Mouse (Mus musculus) MEL (cell line): ENCODE measurements around the gene Arhgap45. TPM values are rescaled to one million over a fixed set of nuclear protein-coding genes. Genes with fewer than 3 reads are reported as not detected.

Experiments
- polyA plus RNA-seq, 2 experiments: library from polyadenylated mRNA; stranded (reverse) in 1 of 2; unstranded in 1 of 2; fragments of >175 nt in 1 of 2; fragments of >200 nt in 1 of 2; gene quantifications; 2 replicates each; pipeline versions ENCODE4 v1.2.1 to v1.2.4; 2012; ENCODE audit warnings: low replicate concordance in 2 of 2, low read depth in 1 of 2; ENCODE audit not compliant: insufficient read length in 2 of 2, insufficient read depth in 1 of 2, missing spikeins in 1 of 2
- total RNA-seq: library from RNA; depleted of rRNA; stranded (reverse); fragments of 300-350 nt; gene quantifications from 2 replicates; pipeline ENCODE4 v1.2.3, GENCODE M21; 2012; rRNA removed

Arhgap45 gene
- total and polyA plus RNA-seq, 3 experiments, result 26.2 to 53.6 TPM; not detected in 1

Other genes starting within 250 kb of the Arhgap45 start
Only the 30 nearest of the 34 such genes appear.
- gene Prss57, start 225.7 kb upstream of the Arhgap45 start, total RNA-seq, result 0.39 and 0.50 TPM in 2 replicates
- under 1 TPM in 1 of 2 experiments, not detected in 1; 0.70 TPM for gene Prss57, start 225.7 kb upstream of the Arhgap45 start, polyA plus RNA-seq
- 4.8 TPM in 2 replicates for gene Palm, start 223.1 kb upstream of the Arhgap45 start, total RNA-seq
- 10 to 100 TPM in 1 of 2 experiments, not detected in 1; 15.5 TPM for gene Palm, start 223.1 kb upstream of the Arhgap45 start, polyA plus RNA-seq
- gene Misp, start 195.7 kb upstream of the Arhgap45 start, total RNA-seq, result not detected in 2 replicates
- gene Misp, start 195.7 kb upstream of the Arhgap45 start, polyA plus RNA-seq, result not detected
- 301 and 316 TPM in 2 replicates for gene Ptbp1, start 162.2 kb upstream of the Arhgap45 start, total RNA-seq
- 100 to 1,000 TPM; 329 to 837 TPM for gene Ptbp1, start 162.2 kb upstream of the Arhgap45 start, polyA plus RNA-seq
- 9.1 and 11.2 TPM in 2 replicates for gene Prtn3, start 142.2 kb upstream of the Arhgap45 start, total RNA-seq
- 10 to 100 TPM in 1 of 2 experiments, not detected in 1; 31.5 TPM for gene Prtn3, start 142.2 kb upstream of the Arhgap45 start, polyA plus RNA-seq
- 0.56 and 0.85 TPM in 2 replicates for gene Plppr3, start 142.0 kb upstream of the Arhgap45 start, total RNA-seq
- 1 to 10 TPM in 1 of 2 experiments, not detected in 1; 6.2 TPM for gene Plppr3, start 142.0 kb upstream of the Arhgap45 start, polyA plus RNA-seq
- not detected in 2 replicates for gene Elane, start 130.4 kb upstream of the Arhgap45 start, total RNA-seq
- under 1 TPM in 1 of 2 experiments, not detected in 1; 0.07 TPM for gene Elane, start 130.4 kb upstream of the Arhgap45 start, polyA plus RNA-seq
- gene Cfd, start 125.8 kb upstream of the Arhgap45 start, total RNA-seq, result not detected in 2 replicates
- under 1 TPM in 1 of 2 experiments, not detected in 1; 0.21 TPM for gene Cfd, start 125.8 kb upstream of the Arhgap45 start, polyA plus RNA-seq
- gene Med16, start 107.7 kb upstream of the Arhgap45 start, total RNA-seq, result 16.6 and 17.3 TPM in 2 replicates
- gene Med16, start 107.7 kb upstream of the Arhgap45 start, polyA plus RNA-seq, result 10 to 100 TPM in 1 of 2 experiments, not detected in 1; 41.2 TPM
- gene Gm26602, start 105.8 kb upstream of the Arhgap45 start, total RNA-seq, result 5.2 and 10.2 TPM in 2 replicates
- gene Gm26602, start 105.8 kb upstream of the Arhgap45 start, polyA plus RNA-seq, result 1 to 10 TPM in 1 of 2 experiments, not detected in 1; 4.5 TPM
- gene Kiss1r, start 99.7 kb upstream of the Arhgap45 start, total RNA-seq, result 9.1 and 10.8 TPM in 2 replicates
- gene Kiss1r, start 99.7 kb upstream of the Arhgap45 start, polyA plus RNA-seq, result 10 to 100 TPM in 1 of 2 experiments, not detected in 1; 23.5 TPM
- 22.7 and 29.1 TPM in 2 replicates for gene R3hdm4, start 95.4 kb upstream of the Arhgap45 start, total RNA-seq
- gene R3hdm4, start 95.4 kb upstream of the Arhgap45 start, polyA plus RNA-seq, result 100 to 1,000 TPM in 1 of 2 experiments, not detected in 1; 105 TPM
- 11.8 and 12.5 TPM in 2 replicates for gene Arid3a, start 89.6 kb upstream of the Arhgap45 start, total RNA-seq
- gene Arid3a, start 89.6 kb upstream of the Arhgap45 start, polyA plus RNA-seq, result 10 to 100 TPM in 1 of 2 experiments, not detected in 1; 17.2 TPM
- gene Wdr18, start 56.5 kb upstream of the Arhgap45 start, total RNA-seq, result 94.5 and 107 TPM in 2 replicates
- gene Wdr18, start 56.5 kb upstream of the Arhgap45 start, polyA plus RNA-seq, result 10 to 100 TPM in 1 of 2 experiments, not detected in 1; 89.5 TPM
- 0.16 and 0.42 TPM in 2 replicates for gene Grin3b, start 45.9 kb upstream of the Arhgap45 start, total RNA-seq
- 1 to 10 TPM in 1 of 2 experiments, not detected in 1; 1.1 TPM for gene Grin3b, start 45.9 kb upstream of the Arhgap45 start, polyA plus RNA-seq
- gene Tmem259, start 32.3 kb upstream of the Arhgap45 start, total RNA-seq, result 58.2 and 62.0 TPM in 2 replicates
- gene Tmem259, start 32.3 kb upstream of the Arhgap45 start, polyA plus RNA-seq, result 100 to 1,000 TPM in 1 of 2 experiments, not detected in 1; 150 TPM
- gene Cnn2, start 28.1 kb upstream of the Arhgap45 start, total RNA-seq, result 8.7 and 9.1 TPM in 2 replicates
- gene Cnn2, start 28.1 kb upstream of the Arhgap45 start, polyA plus RNA-seq, result 10 to 100 TPM in 1 of 2 experiments, not detected in 1; 25.3 TPM
- 7.4 and 7.7 TPM in 2 replicates for gene Abca7, start 20.2 kb upstream of the Arhgap45 start, total RNA-seq
- 10 to 100 TPM in 1 of 2 experiments, not detected in 1; 16.8 TPM for gene Abca7, start 20.2 kb upstream of the Arhgap45 start, polyA plus RNA-seq
- 156 and 169 TPM in 2 replicates for gene Polr2e, start 23.1 kb downstream of the Arhgap45 start, total RNA-seq
- 100 to 1,000 TPM; 258 to 279 TPM for gene Polr2e, start 23.1 kb downstream of the Arhgap45 start, polyA plus RNA-seq
- 422 and 508 TPM in 2 replicates for gene Gpx4, start 30.5 kb downstream of the Arhgap45 start, total RNA-seq
- gene Gpx4, start 30.5 kb downstream of the Arhgap45 start, polyA plus RNA-seq, result 100 to 1,000 TPM in 1 of 2 experiments, not detected in 1; 536 TPM
- 14.6 and 15.8 TPM in 2 replicates for gene Sbno2, start 88.9 kb downstream of the Arhgap45 start, total RNA-seq
- gene Sbno2, start 88.9 kb downstream of the Arhgap45 start, polyA plus RNA-seq, result 10 to 100 TPM in 1 of 2 experiments, not detected in 1; 29.0 TPM
- 77.8 and 108 TPM in 2 replicates for gene Stk11, start 99.2 kb downstream of the Arhgap45 start, total RNA-seq
- 100 to 1,000 TPM in 1 of 2 experiments, not detected in 1; 188 TPM for gene Stk11, start 99.2 kb downstream of the Arhgap45 start, polyA plus RNA-seq
- 308 and 324 TPM in 2 replicates for gene Atp5d, start 122.0 kb downstream of the Arhgap45 start, total RNA-seq
- 100 to 1,000 TPM; 300 to 657 TPM for gene Atp5d, start 122.0 kb downstream of the Arhgap45 start, polyA plus RNA-seq
- gene Cbarp, start 124.2 kb downstream of the Arhgap45 start, total RNA-seq, result 4.8 and 6.8 TPM in 2 replicates
- 10 to 100 TPM in 1 of 2 experiments, not detected in 1; 19.3 TPM for gene Cbarp, start 124.2 kb downstream of the Arhgap45 start, polyA plus RNA-seq
- gene Midn, start 131.6 kb downstream of the Arhgap45 start, total RNA-seq, result 8.1 and 8.3 TPM in 2 replicates
- gene Midn, start 131.6 kb downstream of the Arhgap45 start, polyA plus RNA-seq, result 10 to 100 TPM in 1 of 2 experiments, not detected in 1; 26.7 TPM
- gene Cirbp, start 149.3 kb downstream of the Arhgap45 start, total RNA-seq, result 21.2 and 27.2 TPM in 2 replicates
- 10 to 100 TPM in 1 of 2 experiments, not detected in 1; 56.6 TPM for gene Cirbp, start 149.3 kb downstream of the Arhgap45 start, polyA plus RNA-seq
- 16.9 and 17.7 TPM in 2 replicates for gene 1600002K03Rik, start 156.3 kb downstream of the Arhgap45 start, total RNA-seq
- gene 1600002K03Rik, start 156.3 kb downstream of the Arhgap45 start, polyA plus RNA-seq, result 10 to 100 TPM in 1 of 2 experiments, not detected in 1; 11.4 TPM
- 0.12 TPM in 1 of 2 replicates, not detected in the other for gene Efna2, start 162.8 kb downstream of the Arhgap45 start, total RNA-seq
- 1 to 10 TPM in 1 of 2 experiments, not detected in 1; 2.8 TPM for gene Efna2, start 162.8 kb downstream of the Arhgap45 start, polyA plus RNA-seq
- 34.8 and 35.3 TPM in 2 replicates for gene Mum1, start 209.8 kb downstream of the Arhgap45 start, total RNA-seq
- 10 to 100 TPM; 34.0 to 55.2 TPM for gene Mum1, start 209.8 kb downstream of the Arhgap45 start, polyA plus RNA-seq
- 341 and 377 TPM in 2 replicates for gene Ndufs7, start 232.5 kb downstream of the Arhgap45 start, total RNA-seq
- gene Ndufs7, start 232.5 kb downstream of the Arhgap45 start, polyA plus RNA-seq, result 100 to 1,000 TPM in 1 of 2 experiments, not detected in 1; 458 TPM